Mouse (Mus musculus) neutrophil, adult 83 days (primary cell): ENCODE results near the gene Fam171b. TPM values are rescaled to one million over a fixed set of nuclear protein-coding genes. Genes with fewer than 3 reads are reported as not detected.

Experiments used
- total RNA-seq, 2 experiments: library from RNA; stranded (reverse); gene quantifications; one replicate each; pipeline ENCODE4 v1.2.4; 2023

Fam171b gene
- total RNA-seq = not detected

GRCm38 (mm10) chr2:83812483-83813272 lies at the start of gene Fam171b:
Fam171b (plus strand) TSS chr2:83812636.

Other genes starting within 250 kb of the Fam171b start
- 10 to 100 TPM; 43.2 to 49.3 TPM for gene Zc3h15, start 168.2 kb upstream of the Fam171b start, total RNA-seq
- gene Itgav, start 88.2 kb upstream of the Fam171b start, total RNA-seq = 10 to 100 TPM; 30.8 to 46.4 TPM
- not detected for gene Zswim2, start 128.6 kb downstream of the Fam171b start, total RNA-seq
- 1 to 10 TPM in 1 of 2 experiments, under 1 TPM in 1; 0.93 to 1.3 TPM for gene Gm13698, start 143.1 kb downstream of the Fam171b start, total RNA-seq
- gene Gm13693, start 148.9 kb downstream of the Fam171b start, total RNA-seq = 1 to 10 TPM in 1 of 2 experiments, under 1 TPM in 1; 0.93 to 1.3 TPM
- 1 to 10 TPM in 1 of 2 experiments, under 1 TPM in 1; 0.93 to 1.3 TPM for gene Gm13695, start 154.7 kb downstream of the Fam171b start, total RNA-seq
- 1 to 10 TPM in 1 of 2 experiments, under 1 TPM in 1; 0.93 to 1.3 TPM for gene Gm13696, start 160.5 kb downstream of the Fam171b start, total RNA-seq
- 1 to 10 TPM in 1 of 2 experiments, under 1 TPM in 1; 0.93 to 1.3 TPM for gene Gm13694, start 166.3 kb downstream of the Fam171b start, total RNA-seq
- gene Gm13697, start 172.1 kb downstream of the Fam171b start, total RNA-seq = 1 to 10 TPM in 1 of 2 experiments, under 1 TPM in 1; 0.93 to 1.3 TPM
- gene Gm13691, start 177.9 kb downstream of the Fam171b start, total RNA-seq = 1 to 10 TPM in 1 of 2 experiments, under 1 TPM in 1; 0.93 to 1.3 TPM